ENCODE assay signal across 1 mouse cellular context in genomic region chr7:29170066-29170754, GRCm38 (mm10).
TF ChIP-seq lines count a peak whose summit lies in the region.

TSS of gene Ggn (plus strand) at chr7:29170210.
TSS of gene Spred3 (minus strand) at chr7:29170411.

TF ChIP-seq in MEL, 35 proteins besides CTCF, POLR2A, EP300 and RAD21 (continued from another document):
- TF ChIP-seq E2F4 (IDR thresholded peaks at IDR 0.05; ENCODE audit: borderline replicate concordance, low read depth, low read length) (peak; percentile 61; the same call in 1 of the 2 replicates), MAZ (IDR thresholded peaks at IDR 0.05; ENCODE audit: low read depth, low read length) (no peak), MAX (IDR thresholded peaks at IDR 0.05; ENCODE audit: low read length) (no peak)
TF ChIP-seq in MEL: peak in this region for 2.
